Mouse (Mus musculus) urinary bladder, postnatal 4 days (tissue): Measurements from ENCODE around the gene Btg1-ps1.
A peak's percentile ranks its signal among the peaks of the same experiment; 100 is the strongest.
"Not testable (repeated sequence)": the region's sequence is repeated elsewhere in the genome, so short reads cannot be mapped to it uniquely, and the experiment has no call there.

ENCODE experiments used
- DNase-seq, 2 experiments: peaks; one replicate each; pipeline ENCODE4 v3.0.0; 2021 to 2022; ENCODE audit warnings: low spot score in 2 of 2

The Btg1-ps1 gene

DNA sequence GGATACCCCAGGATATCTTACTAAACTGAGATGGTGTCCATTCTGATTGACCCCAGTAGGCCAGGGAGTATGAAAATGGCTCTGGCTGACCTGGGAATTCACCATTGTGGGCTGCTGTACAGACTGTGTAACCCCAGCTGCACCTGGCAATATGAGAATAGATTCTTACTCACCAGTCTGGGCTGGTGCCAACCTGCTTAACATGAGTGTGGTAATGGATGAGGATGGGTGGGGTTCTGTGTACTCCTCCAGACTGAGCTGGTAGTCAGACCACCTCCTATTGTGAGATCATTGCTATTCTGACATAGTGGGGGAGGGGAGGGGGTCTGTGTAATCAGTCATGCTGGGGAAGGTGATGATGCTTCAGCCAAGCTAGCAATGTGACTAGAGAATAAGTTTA is at the start of gene Btg1-ps1:
Gene Btg1-ps1, minus strand, starts transcription at position 219 of the 400 bp plus-strand sequence.
- not testable (repeated sequence) for DNase-seq

DNA sequence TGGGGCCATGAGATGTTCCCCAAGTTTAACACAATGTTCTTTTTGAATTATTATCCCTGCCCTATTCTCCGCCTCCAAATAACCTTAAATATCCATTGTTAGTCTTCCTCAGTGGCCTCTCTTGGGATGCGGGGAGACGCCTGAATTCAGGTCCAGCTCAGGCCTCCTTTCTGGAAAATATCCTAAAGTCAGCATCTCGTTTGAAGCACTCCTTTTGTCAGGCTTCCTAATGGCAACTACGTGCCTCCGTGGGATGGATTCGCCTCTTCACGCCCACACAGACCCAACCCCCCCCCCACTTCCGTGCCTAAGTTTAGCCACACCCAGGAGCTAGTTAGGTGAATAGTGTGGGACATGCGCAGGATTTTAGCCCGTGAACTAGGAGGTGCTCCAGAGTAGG is 47.6 kb upstream of the Btg1-ps1 start, which contains the start of gene Rhox10:
Gene Rhox10, plus strand, starts transcription at position 301 of the 400 bp plus-strand sequence.
- no peak for DNase-seq

DNA sequence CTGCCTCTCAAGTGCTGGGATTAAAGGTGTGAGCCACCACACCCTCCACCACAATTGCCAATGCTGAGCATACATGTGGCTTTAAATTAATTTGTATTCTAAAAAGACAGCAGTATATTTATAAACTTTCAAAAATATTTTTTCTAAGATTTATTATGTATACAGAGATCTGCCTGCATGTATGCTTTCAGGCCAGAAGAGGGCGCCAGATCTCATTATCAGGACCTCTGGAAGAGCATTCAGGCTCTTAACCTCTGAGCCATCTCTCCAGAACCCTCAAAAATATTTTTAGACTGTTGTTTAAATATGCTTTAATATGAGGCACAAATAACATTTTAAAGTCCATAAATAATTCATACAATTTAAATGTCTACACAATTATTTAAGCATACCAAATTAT is 42.9 kb upstream of the Btg1-ps1 start:
- DNase-seq: no peak

DNA sequence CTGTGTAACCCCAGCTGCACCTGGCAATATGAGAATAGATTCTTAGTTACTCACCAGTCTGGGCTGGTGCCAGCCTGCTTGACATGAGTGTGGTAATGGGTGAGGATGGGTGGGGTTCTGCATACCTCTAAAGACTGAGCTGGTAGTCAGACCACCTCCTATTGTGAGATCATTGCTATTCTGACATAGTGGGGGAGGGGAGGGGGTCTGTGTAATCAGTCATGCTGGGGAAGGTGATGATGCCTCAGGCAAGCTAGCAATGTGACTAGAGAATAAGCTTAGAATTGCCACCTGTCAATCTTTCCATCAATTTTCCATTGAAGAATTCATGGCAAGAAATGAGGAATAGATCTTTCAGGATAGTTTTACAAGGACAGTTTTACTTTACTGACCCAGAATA is 24.4 kb upstream of the Btg1-ps1 start, which contains the start of gene Btg1-ps2:
Gene Btg1-ps2, minus strand, starts transcription at position 101 of the 400 bp plus-strand sequence.
- not testable (repeated sequence) for DNase-seq

DNA sequence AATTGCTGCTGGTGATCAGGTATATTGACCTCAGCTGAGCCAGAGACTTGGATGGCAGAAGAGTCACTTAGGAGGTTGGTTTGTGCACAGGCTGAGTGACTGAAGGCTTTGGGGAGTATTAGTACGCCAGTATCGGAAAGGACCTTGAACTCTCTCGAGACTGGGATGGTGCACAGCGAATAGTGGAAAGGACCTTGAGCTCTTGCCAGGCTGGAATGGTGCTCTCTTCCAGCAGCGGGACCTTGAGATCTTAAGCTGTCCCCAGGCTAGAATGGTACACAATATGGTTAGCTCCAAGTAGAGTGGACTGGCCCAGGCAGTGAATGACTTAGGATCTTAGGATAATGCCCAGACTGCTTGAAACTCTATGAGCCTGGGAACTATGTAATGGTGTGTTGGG is 21.1 kb upstream of the Btg1-ps1 start:
- DNase-seq: peak in 1 of 2 experiments; percentile 29

DNA sequence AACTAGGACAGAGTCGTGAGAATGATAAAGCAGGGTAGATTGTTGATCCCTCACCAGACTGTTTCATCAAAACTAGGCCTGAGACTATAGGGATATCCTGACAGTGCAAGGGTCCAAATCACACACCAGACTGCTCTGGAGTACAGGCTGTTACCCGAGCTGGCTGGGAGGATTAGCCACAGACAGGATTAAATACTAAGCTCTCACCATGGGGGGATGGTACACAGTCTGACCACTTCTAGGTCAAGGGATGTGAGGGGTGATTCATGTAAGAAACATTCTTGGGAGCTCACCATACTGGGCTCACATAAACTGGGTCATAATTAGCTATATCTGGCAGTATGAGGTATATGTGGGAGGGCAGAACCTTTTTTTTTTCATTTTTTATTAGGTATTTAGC is 15.2 kb upstream of the Btg1-ps1 start:
- no peak for DNase-seq

DNA sequence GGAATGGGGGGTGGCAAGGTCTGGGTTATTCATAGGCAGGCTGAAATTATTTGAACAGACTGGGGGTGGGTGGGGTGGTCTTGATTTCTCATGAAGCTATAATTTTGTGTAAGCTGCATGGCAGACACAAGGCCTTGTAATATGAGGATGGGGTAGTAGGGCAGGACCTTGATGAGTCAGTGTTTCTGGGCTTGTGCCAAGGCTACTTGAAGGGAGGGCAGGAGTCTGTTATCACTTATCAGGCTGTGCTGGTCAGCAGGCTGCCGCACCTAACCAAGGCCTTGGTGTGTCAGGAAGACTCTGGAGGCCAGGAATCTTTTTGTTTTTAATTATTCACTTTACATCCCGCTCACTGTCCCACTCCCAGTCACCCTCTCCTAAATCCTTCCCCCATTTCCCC is 9.9 kb downstream of the Btg1-ps1 start:
- peak in 1 of 2 experiments; percentile 44 for DNase-seq
